Mouse (Mus musculus): ENCODE results near the gene Tut1. TPM values are rescaled to one million over a fixed set of nuclear protein-coding genes. Genes with fewer than 3 reads are reported as not detected.

Tut1 gene
- polyA plus RNA-seq, 1 experiment = 19.1 TPM

- peak within 1 kb of the TSS; percentile 68 for H3K4me3 ChIP-seq (replicated peaks; ENCODE audit: control insufficient read depth, low read depth, low read length)
- peaks cover 1% of the 10 kb centered on the region for H3K4me1 ChIP-seq (ENCODE audit: control insufficient read depth, insufficient read depth, low read length)
- H3K27ac ChIP-seq (ENCODE audit: control insufficient read depth, insufficient read depth, low read depth, low read length, poor library complexity) = peak within 1 kb of the TSS; percentile 68
- 2% methylated on average over 42 of the region's 42 CpGs for WGBS
- TF ChIP-seq CTCF (IDR thresholded peaks at IDR 0.05; ENCODE audit: control insufficient read depth, insufficient read depth, low read length) (no peak), POLR2A (IDR thresholded peaks at IDR 0.05; ENCODE audit: borderline replicate concordance, control insufficient read depth, low read depth, low read length) (peak; percentile 72; the same call in 1 of the 2 replicates)
These were observed 35.5 kb downstream of the Tut1 start, which contains the start of gene Ahnak for GRCm38 (mm10) chr19:8989066-8989566. Ahnak (plus strand) TSS chr19:8989284.

DNA sequence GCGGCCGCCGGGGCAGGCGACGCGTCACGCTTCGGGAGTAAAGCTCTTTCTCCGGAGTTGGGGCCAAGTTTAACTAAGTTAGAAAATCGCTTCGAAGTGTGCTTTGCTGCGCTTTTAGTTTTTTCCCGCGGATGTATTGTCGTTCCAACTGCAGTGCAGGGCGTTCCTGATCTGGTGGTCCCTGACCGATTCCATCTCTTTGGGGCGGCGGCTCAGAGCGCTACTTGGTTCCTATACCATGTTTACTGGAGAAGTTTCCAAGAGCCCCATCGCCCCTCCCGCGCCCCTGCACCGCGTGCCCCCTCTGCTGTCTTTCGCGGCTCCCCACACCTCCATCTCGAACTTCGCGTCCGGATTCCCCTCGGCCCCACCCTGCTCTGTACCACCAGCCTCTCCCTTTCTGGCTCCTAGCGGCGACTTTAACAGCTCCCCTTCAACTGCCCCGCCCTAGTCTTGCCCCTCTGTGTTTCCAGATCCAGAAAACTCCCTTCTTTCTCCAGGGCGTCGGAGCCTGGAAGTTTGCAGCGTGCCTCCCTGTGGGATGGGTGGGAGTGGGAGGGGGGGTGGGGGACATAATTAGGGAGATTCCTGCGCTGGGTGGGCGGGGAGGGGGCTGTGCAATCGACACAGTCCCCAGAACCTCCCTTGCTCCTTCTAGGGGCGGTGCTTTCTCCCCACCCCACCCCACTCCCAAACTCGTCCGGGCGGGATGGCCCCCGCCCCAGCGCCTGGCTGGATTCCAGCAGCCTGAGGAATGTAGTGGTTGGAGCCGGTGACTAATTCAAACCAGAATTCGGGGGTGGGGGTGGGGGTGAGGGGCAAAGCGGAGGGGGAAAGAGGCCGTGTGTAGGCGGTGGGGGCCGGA lies 36.2 kb downstream of the Tut1 start:
- Histone ChIP-seq H3K27ac (ENCODE audit: control insufficient read depth, insufficient read depth, low read depth, low read length, poor library complexity) (peak overlapping the region; percentile 68), H3K4me1 (ENCODE audit: control insufficient read depth, insufficient read depth, low read length) (peaks cover 1% of the 10 kb centered on the region), H3K4me3 (replicated peaks; ENCODE audit: control insufficient read depth, low read depth, low read length) (peak overlapping the region; percentile 68)
- WGBS = 1% methylated on average over 53 of the region's 53 CpGs
- TF ChIP-seq CTCF (IDR thresholded peaks at IDR 0.05; ENCODE audit: control insufficient read depth, insufficient read depth, low read length) (no peak; the same call in 1 of the 2 replicates), POLR2A (IDR thresholded peaks at IDR 0.05; ENCODE audit: borderline replicate concordance, control insufficient read depth, low read depth, low read length) (no peak)

GRCm38 (mm10) chr19:8990432-8991102 lies 36.9 kb downstream of the Tut1 start:
- Histone ChIP-seq H3K4me3 (replicated peaks; ENCODE audit: control insufficient read depth, low read depth, low read length) (peak overlapping the region; percentile 38), H3K4me1 (ENCODE audit: control insufficient read depth, insufficient read depth, low read length) (peaks cover 1% of the 10 kb centered on the region), H3K27ac (ENCODE audit: control insufficient read depth, insufficient read depth, low read depth, low read length, poor library complexity) (no peak overlapping the region)
- no peak for TF ChIP-seq CTCF (IDR thresholded peaks at IDR 0.05; ENCODE audit: control insufficient read depth, insufficient read depth, low read length)
- TF ChIP-seq POLR2A (IDR thresholded peaks at IDR 0.05; ENCODE audit: borderline replicate concordance, control insufficient read depth, low read depth, low read length) = no peak
- 23% methylated on average over 15 of the region's 15 CpGs for WGBS

DNA sequence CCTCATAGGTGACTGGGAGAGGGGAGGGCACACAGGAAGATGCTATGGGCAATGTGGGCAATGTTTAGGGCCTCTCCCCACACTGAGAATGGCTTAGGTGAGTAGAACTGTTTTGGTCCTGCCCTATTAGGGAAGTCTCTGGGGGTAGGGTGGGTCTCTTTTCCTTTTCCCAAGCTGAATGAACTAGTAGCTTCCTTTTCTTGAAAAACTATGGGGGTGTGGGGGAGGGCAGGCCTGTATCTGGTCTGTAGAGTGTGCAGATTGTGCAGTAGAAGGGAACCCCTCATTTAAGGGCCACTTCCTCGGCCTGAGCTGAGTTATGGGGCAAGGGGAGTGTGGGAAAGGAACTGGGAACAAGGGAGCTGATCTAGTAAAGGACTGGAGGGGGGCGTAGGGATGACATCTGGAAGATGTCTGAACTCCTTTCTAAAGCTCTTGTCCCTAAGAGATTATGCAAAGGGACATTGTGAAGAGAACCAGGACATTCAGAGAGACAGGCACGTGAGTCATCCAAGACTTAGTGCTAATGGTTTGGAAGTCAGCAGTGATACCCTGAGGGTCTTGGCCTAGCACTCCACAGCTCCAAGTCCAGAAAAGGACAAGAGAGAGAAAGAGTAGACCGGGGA lies 37.7 kb downstream of the Tut1 start:
- TF ChIP-seq POLR2A (IDR thresholded peaks at IDR 0.05; ENCODE audit: borderline replicate concordance, control insufficient read depth, low read depth, low read length) (no peak), CTCF (IDR thresholded peaks at IDR 0.05; ENCODE audit: control insufficient read depth, insufficient read depth, low read length) (no peak)
- Histone ChIP-seq H3K4me1 (ENCODE audit: control insufficient read depth, insufficient read depth, low read length) (peaks cover 1% of the 10 kb centered on the region), H3K4me3 (replicated peaks; ENCODE audit: control insufficient read depth, low read depth, low read length) (peak overlapping the region; percentile 14), H3K27ac (ENCODE audit: control insufficient read depth, insufficient read depth, low read depth, low read length, poor library complexity) (no peak overlapping the region)
- 67% methylated on average over 4 of the region's 4 CpGs for WGBS

DNA sequence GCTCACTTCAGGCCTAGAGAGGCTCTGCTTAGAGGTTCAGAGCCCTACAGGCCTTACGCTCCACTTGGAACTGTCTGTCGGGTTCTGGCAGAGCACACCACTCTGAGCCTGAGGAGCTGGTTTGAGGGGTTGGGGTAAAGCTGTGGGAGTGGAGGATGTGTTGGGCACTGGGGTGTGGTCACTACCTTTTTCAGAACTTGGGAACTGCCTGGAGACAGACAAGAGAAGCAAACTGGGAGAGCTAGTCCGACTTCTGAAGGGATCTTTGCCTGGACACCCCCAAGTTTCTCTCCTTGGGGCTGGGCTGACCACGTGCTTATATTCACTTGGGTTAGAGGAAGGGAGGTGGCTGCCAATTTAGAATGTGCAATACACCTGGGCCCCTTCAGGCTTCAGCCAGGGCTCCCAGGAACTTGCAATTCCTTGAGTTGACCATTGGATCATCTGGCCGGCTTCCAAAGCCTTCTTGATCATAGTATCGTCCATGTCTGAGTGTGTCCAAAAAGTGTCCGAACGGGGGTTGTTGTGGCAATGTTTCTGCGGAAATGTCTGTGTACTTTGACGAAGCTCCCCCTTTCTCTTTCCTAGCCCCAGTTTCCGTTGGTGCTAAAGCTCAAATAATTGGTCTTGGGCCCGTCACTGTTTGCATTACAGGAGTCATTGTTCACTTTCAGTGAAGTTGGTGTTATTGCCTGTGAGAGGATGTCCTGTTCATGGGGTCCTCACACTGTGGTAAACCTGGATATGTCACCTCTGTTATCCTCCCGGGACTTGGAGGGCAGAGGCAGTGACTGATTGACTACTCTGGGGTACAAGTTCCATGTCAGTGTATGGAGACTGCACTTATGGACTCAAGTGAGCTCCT lies 38.5 kb downstream of the Tut1 start:
- peaks cover 1% of the 10 kb centered on the region for H3K4me1 ChIP-seq (ENCODE audit: control insufficient read depth, insufficient read depth, low read length)
- TF ChIP-seq POLR2A (IDR thresholded peaks at IDR 0.05; ENCODE audit: borderline replicate concordance, control insufficient read depth, low read depth, low read length) (no peak), CTCF (IDR thresholded peaks at IDR 0.05; ENCODE audit: control insufficient read depth, insufficient read depth, low read length) (no peak)
- H3K4me3 ChIP-seq (replicated peaks; ENCODE audit: control insufficient read depth, low read depth, low read length) = no peak overlapping the region
- WGBS = 79% methylated on average over 13 of the region's 13 CpGs
- H3K27ac ChIP-seq (ENCODE audit: control insufficient read depth, insufficient read depth, low read depth, low read length, poor library complexity) = no peak overlapping the region

- WGBS = 25% methylated on average over 12 of the region's 12 CpGs
- peak overlapping the region; percentile 30; the same call in 1 of the 2 replicates for H3K27ac ChIP-seq (ENCODE audit: control insufficient read depth, insufficient read depth, low read depth, low read length, poor library complexity)
- H3K4me3 ChIP-seq (replicated peaks; ENCODE audit: control insufficient read depth, low read depth, low read length) = no peak overlapping the region
- H3K4me1 ChIP-seq (ENCODE audit: control insufficient read depth, insufficient read depth, low read length) = peaks cover 1% of the 10 kb centered on the region
- TF ChIP-seq CTCF (IDR thresholded peaks at IDR 0.05; ENCODE audit: control insufficient read depth, insufficient read depth, low read length) (peak; percentile 81), POLR2A (IDR thresholded peaks at IDR 0.05; ENCODE audit: borderline replicate concordance, control insufficient read depth, low read depth, low read length) (no peak)
These were observed 39.4 kb downstream of the Tut1 start for GRCm38 (mm10) chr19:8992769-8993624.

GRCm38 (mm10) chr19:8993625-8993912 lies 39.9 kb downstream of the Tut1 start:
- TF ChIP-seq POLR2A (IDR thresholded peaks at IDR 0.05; ENCODE audit: borderline replicate concordance, control insufficient read depth, low read depth, low read length) (no peak), CTCF (IDR thresholded peaks at IDR 0.05; ENCODE audit: control insufficient read depth, insufficient read depth, low read length) (no peak)
- Histone ChIP-seq H3K4me1 (ENCODE audit: control insufficient read depth, insufficient read depth, low read length) (peaks cover 1% of the 10 kb centered on the region), H3K4me3 (replicated peaks; ENCODE audit: control insufficient read depth, low read depth, low read length) (no peak overlapping the region), H3K27ac (ENCODE audit: control insufficient read depth, insufficient read depth, low read depth, low read length, poor library complexity) (peak overlapping the region; percentile 30; the same call in 1 of the 2 replicates)
- 64% methylated on average over 2 of the region's 2 CpGs for WGBS
